Mouse (Mus musculus): ENCODE data around the gene Kat2b. TPM values are rescaled to one million over a fixed set of nuclear protein-coding genes. Genes with fewer than 3 reads are reported as not detected.
A peak's percentile ranks its signal among the peaks of the same experiment; 100 is the strongest.

The Kat2b gene
- total and polyA plus RNA-seq, 3 experiments = 6.2 to 7.4 TPM; not detected in 1

GRCm38 (mm10) chr17:53579612-53580011 lies 13.0 kb downstream of the Kat2b start:
- DNase-seq (ENCODE audit: low read depth, low spot score) = no peak
- Histone ChIP-seq H3K9me3 (replicated peaks; ENCODE audit: insufficient read depth, low read length) (no peaks in the 10 kb centered on the region), H3K79me2 (ENCODE audit: control insufficient read depth, insufficient read depth, low read length, poor library complexity) (peaks cover 11% of the 10 kb centered on the region), H3K4me3 (ENCODE audit: control insufficient read depth in 1 of 2, insufficient read depth in 1 of 2, low read depth in 2 of 2, low read length in 2 of 2) (no peak overlapping the region), H3K27me3 (ENCODE audit: control insufficient read depth in 1 of 2, insufficient read depth in 2 of 2, low read length in 2 of 2) (no peaks in the 10 kb centered on the region), H3K27ac (ENCODE audit: control insufficient read depth, low read depth, low read length) (peak overlapping the region; percentile 29), H3K36me3 (ENCODE audit: control insufficient read depth in 1 of 2, insufficient read depth in 2 of 2, low read length in 2 of 2) (peaks cover 2 to 41% of the 10 kb centered on the region in 2 experiments; a peak in 3 of 4 replicates), H3K9ac (ENCODE audit: control insufficient read depth, low read depth, low read length, poor library complexity, severe bottlenecking) (no peak overlapping the region), H3K4me1 (ENCODE audit: control insufficient read depth in 1 of 2, insufficient read depth in 2 of 2, low read length in 2 of 2) (peaks cover 29 to 39% of the 10 kb centered on the region in 2 experiments)
- TF ChIP-seq ELF1 (IDR thresholded peaks at IDR 0.05; ENCODE audit: low read depth, low read length) = no peak
- no peak for TF ChIP-seq TBP (IDR thresholded peaks at IDR 0.05; ENCODE audit: low read depth, low read length)
- no peak for TF ChIP-seq MAZ (IDR thresholded peaks at IDR 0.05; ENCODE audit: low read depth, low read length)
- TF ChIP-seq TCF12 (IDR thresholded peaks at IDR 0.05; ENCODE audit: low read depth, low read length) = no peak
- TF ChIP-seq MXI1 (IDR thresholded peaks at IDR 0.05; ENCODE audit: low read depth, low read length) = no peak
- no peak for TF ChIP-seq JUND (IDR thresholded peaks at IDR 0.05; ENCODE audit: low read depth, low read length)

GRCm38 (mm10) chr17:53580237-53580636 lies 13.6 kb downstream of the Kat2b start:
- Histone ChIP-seq H3K36me3 (ENCODE audit: control insufficient read depth in 1 of 2, insufficient read depth in 2 of 2, low read length in 2 of 2) (peaks cover 2 to 41% of the 10 kb centered on the region in 2 experiments; a peak in 3 of 4 replicates), H3K27me3 (ENCODE audit: control insufficient read depth in 1 of 2, insufficient read depth in 2 of 2, low read length in 2 of 2) (no peaks in the 10 kb centered on the region), H3K9ac (ENCODE audit: control insufficient read depth, low read depth, low read length, poor library complexity, severe bottlenecking) (no peak overlapping the region), H3K27ac (ENCODE audit: control insufficient read depth, low read depth, low read length) (peak overlapping the region; percentile 27; the same call in 1 of the 2 replicates), H3K4me3 (ENCODE audit: control insufficient read depth in 1 of 2, insufficient read depth in 1 of 2, low read depth in 2 of 2, low read length in 2 of 2) (no peak overlapping the region), H3K9me3 (replicated peaks; ENCODE audit: insufficient read depth, low read length) (no peaks in the 10 kb centered on the region), H3K79me2 (ENCODE audit: control insufficient read depth, insufficient read depth, low read length, poor library complexity) (peaks cover 11% of the 10 kb centered on the region), H3K4me1 (ENCODE audit: control insufficient read depth in 1 of 2, insufficient read depth in 2 of 2, low read length in 2 of 2) (peaks cover 29 to 39% of the 10 kb centered on the region in 2 experiments)
- no peak for DNase-seq (ENCODE audit: low read depth, low spot score)
- TF ChIP-seq RAD21 (IDR thresholded peaks at IDR 0.05; ENCODE audit: low read depth, low read length) = no peak
- TF ChIP-seq USF2 (IDR thresholded peaks at IDR 0.05; ENCODE audit: borderline replicate concordance in 1 of 2, insufficient read depth in 1 of 2, low read depth in 1 of 2, low read length in 2 of 2) = no peak
- TF ChIP-seq MEF2A (IDR thresholded peaks at IDR 0.05; ENCODE audit: extremely low read depth, insufficient replicate concordance, low read depth, low read length, poor library complexity, severe bottlenecking) = no peak
- no peak for TF ChIP-seq UBTF (IDR thresholded peaks at IDR 0.05; ENCODE audit: borderline replicate concordance, insufficient read depth, low read depth, low read length)
- TF ChIP-seq SIN3A (IDR thresholded peaks at IDR 0.05; ENCODE audit: low read length) = no peak

GRCm38 (mm10) chr17:53582026-53582585 lies 15.4 kb downstream of the Kat2b start:
- DNase-seq (ENCODE audit: low read depth, low spot score) = peak; percentile 74
- H3K9me3 ChIP-seq (replicated peaks; ENCODE audit: insufficient read depth, low read length) = no peaks in the 10 kb centered on the region
- peaks cover 0 to 46% of the 10 kb centered on the region in 2 experiments; a peak in 3 of 4 replicates for H3K36me3 ChIP-seq (ENCODE audit: control insufficient read depth in 1 of 2, insufficient read depth in 2 of 2, low read length in 2 of 2)
- peak overlapping the region; percentile 97 for H3K27ac ChIP-seq (ENCODE audit: control insufficient read depth, low read depth, low read length)
- H3K27me3 ChIP-seq (ENCODE audit: control insufficient read depth in 1 of 2, insufficient read depth in 2 of 2, low read length in 2 of 2) = no peaks in the 10 kb centered on the region
- peak overlapping the region; percentile 24 to 41 for H3K4me3 ChIP-seq (ENCODE audit: control insufficient read depth in 1 of 2, insufficient read depth in 1 of 2, low read depth in 2 of 2, low read length in 2 of 2)
- peaks cover 11% of the 10 kb centered on the region for H3K79me2 ChIP-seq (ENCODE audit: control insufficient read depth, insufficient read depth, low read length, poor library complexity)
- peaks cover 34 to 45% of the 10 kb centered on the region in 2 experiments for H3K4me1 ChIP-seq (ENCODE audit: control insufficient read depth in 1 of 2, insufficient read depth in 2 of 2, low read length in 2 of 2)
- peak overlapping the region; percentile 63 for H3K9ac ChIP-seq (ENCODE audit: control insufficient read depth, low read depth, low read length, poor library complexity, severe bottlenecking)
- no peak for TF ChIP-seq RAD21 (IDR thresholded peaks at IDR 0.05; ENCODE audit: low read depth, low read length)
- no peak for TF ChIP-seq MEF2A (IDR thresholded peaks at IDR 0.05; ENCODE audit: extremely low read depth, insufficient replicate concordance, low read depth, low read length, poor library complexity, severe bottlenecking)
- peak; percentile 69; the same call in 1 of the 2 replicates for TF ChIP-seq ZMIZ1 (IDR thresholded peaks at IDR 0.05; ENCODE audit: low read depth, low read length)
- peak; percentile 49; the same call in 1 of the 2 replicates for TF ChIP-seq ETS1 (IDR thresholded peaks at IDR 0.05; ENCODE audit: low read depth, low read length)
- no peak for TF ChIP-seq RCOR1 (IDR thresholded peaks at IDR 0.05; ENCODE audit: low read depth, low read length)
- peak; percentile 81 for TF ChIP-seq MYB (IDR thresholded peaks at IDR 0.05; ENCODE audit: low read depth, low read length)
- no peak for TF ChIP-seq POLR2AphosphoS2 (IDR thresholded peaks at IDR 0.05; ENCODE audit: low read length)
- no peak for TF ChIP-seq E2F4 (IDR thresholded peaks at IDR 0.05; ENCODE audit: borderline replicate concordance, low read depth, low read length)
- no peak for TF ChIP-seq CHD2 (IDR thresholded peaks at IDR 0.05; ENCODE audit: low read length)
- TF ChIP-seq BHLHE40 (IDR thresholded peaks at IDR 0.05; ENCODE audit: borderline replicate concordance, low read depth, low read length) = no peak
- no peak for TF ChIP-seq POLR2AphosphoS5 (IDR thresholded peaks at IDR 0.05; ENCODE audit: borderline replicate concordance, low read depth, low read length)
- peak; percentile 27; the same call in 1 of the 2 replicates for TF ChIP-seq NELFE (IDR thresholded peaks at IDR 0.05; ENCODE audit: low read depth, low read length)
- TF ChIP-seq TBP (IDR thresholded peaks at IDR 0.05; ENCODE audit: low read depth, low read length) = peak; percentile 60; the same call in 1 of the 2 replicates
- no peak for TF ChIP-seq KAT2A (conservative IDR thresholded peaks at IDR 0.05; ENCODE audit: low read depth, low read length)
- TF ChIP-seq CTCF (IDR thresholded peaks at IDR 0.05 in 2 of 3, conservative IDR thresholded peaks at IDR 0.05 in 1 of 3; ENCODE audit: control insufficient read depth in 1 of 3, insufficient read depth in 1 of 3, low read depth in 2 of 3, low read length in 3 of 3, poor library complexity in 1 of 3, severe bottlenecking in 1 of 3) = no peak
- TF ChIP-seq JUND (IDR thresholded peaks at IDR 0.05; ENCODE audit: low read depth, low read length) = no peak
- TF ChIP-seq SIN3A (IDR thresholded peaks at IDR 0.05; ENCODE audit: low read length) = peak; percentile 51; the same call in 1 of the 2 replicates

Measured in MEL (cell line).